Mouse (Mus musculus) E14TG2a.4 (cell line): ENCODE results near the gene Frmd6.
A peak's percentile ranks its signal among the peaks of the same experiment; 100 is the strongest.

Source experiments
- CTCF ChIP-seq: conservative IDR thresholded peaks from 2 replicates; pipeline ENCODE4 v1.5.1; 2014; ENCODE audit warnings: low read length
- NANOG ChIP-seq: IDR thresholded peaks from 2 replicates; pipeline ENCODE4 v1.6.1; 2014; ENCODE audit warnings: borderline replicate concordance, low read length, mixed read lengths

GRCm38 (mm10) chr12:70910241-70910720, 85.0 kb downstream of the Frmd6 start:
- peak; percentile 92 for TF ChIP-seq CTCF
- no peak for TF ChIP-seq NANOG
